Mouse (Mus musculus): Measurements from ENCODE around the gene Ddx49. TPM values are rescaled to one million over a fixed set of nuclear protein-coding genes. Genes with fewer than 3 reads are reported as not detected.

Gene Ddx49
- 32.3 and 33.4 TPM in 2 replicates for polyA plus RNA-seq (2011; ENCODE audit: insufficient read depth, insufficient read length, low replicate concordance, missing spikeins)

DNA sequence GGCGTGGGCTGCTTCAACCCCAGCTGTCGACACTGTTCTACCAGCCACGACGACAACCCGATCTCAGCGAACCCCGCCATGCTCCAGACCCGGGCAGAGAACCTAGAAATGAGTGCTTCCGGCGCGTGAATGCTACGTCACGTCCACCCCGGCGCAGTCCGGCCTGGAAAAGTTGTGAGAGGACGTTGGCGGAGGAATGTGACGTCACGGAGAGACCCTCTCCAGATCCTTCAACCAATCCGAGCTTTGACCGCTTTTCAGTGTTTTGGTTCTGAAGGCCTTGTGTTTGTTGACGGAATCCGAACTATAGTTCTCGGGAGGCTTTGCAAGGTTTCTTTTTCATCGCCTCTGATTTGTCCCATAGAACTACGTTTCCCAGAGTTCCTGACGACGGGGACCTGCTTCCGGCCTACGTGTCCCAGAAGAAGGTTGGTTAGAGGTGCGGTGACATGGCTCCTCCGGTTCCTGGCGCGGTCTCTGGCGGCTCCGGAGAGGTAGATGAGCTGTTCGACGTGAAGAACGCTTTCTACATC is at the start of gene Ddx49, which contains the start of gene Cope:
Gene Ddx49 (minus strand): TSS at position 132 of the 533 bp plus-strand sequence.
Gene Cope (plus strand): TSS at position 161 of the 533 bp plus-strand sequence.
- H3K4me3 ChIP-seq (replicated peaks; ENCODE audit: control insufficient read depth, low read depth, low read length), result peak within 1 kb of the TSS; percentile 77
- H3K27ac ChIP-seq (ENCODE audit: control insufficient read depth, insufficient read depth, low read depth, low read length, poor library complexity), result peak within 1 kb of the TSS; percentile 7
- TF ChIP-seq CTCF (IDR thresholded peaks at IDR 0.05; ENCODE audit: control insufficient read depth, insufficient read depth, low read length), result no peak
- peak; percentile 75; the same call in 1 of the 2 replicates for TF ChIP-seq POLR2A (IDR thresholded peaks at IDR 0.05; ENCODE audit: borderline replicate concordance, control insufficient read depth, low read depth, low read length)
- peaks cover 3% of the 10 kb centered on the region; the same call in 1 of the 2 replicates for H3K4me1 ChIP-seq (ENCODE audit: control insufficient read depth, insufficient read depth, low read length)
- under 1% methylated on average over 40 of the region's 40 CpGs for WGBS

- 28% methylated on average over 3 of the region's 3 CpGs for WGBS
- Histone ChIP-seq H3K4me3 (replicated peaks; ENCODE audit: control insufficient read depth, low read depth, low read length) (peak overlapping the region; percentile 74), H3K4me1 (ENCODE audit: control insufficient read depth, insufficient read depth, low read length) (peaks cover 3% of the 10 kb centered on the region; the same call in 1 of the 2 replicates), H3K27ac (ENCODE audit: control insufficient read depth, insufficient read depth, low read depth, low read length, poor library complexity) (no peak overlapping the region)
- TF ChIP-seq POLR2A (IDR thresholded peaks at IDR 0.05; ENCODE audit: borderline replicate concordance, control insufficient read depth, low read depth, low read length), result no peak
- TF ChIP-seq CTCF (IDR thresholded peaks at IDR 0.05; ENCODE audit: control insufficient read depth, insufficient read depth, low read length), result no peak
Measured at GRCm38 (mm10) chr8:70352000-70352384, 49.7 kb upstream of the Ddx49 start.

DNA sequence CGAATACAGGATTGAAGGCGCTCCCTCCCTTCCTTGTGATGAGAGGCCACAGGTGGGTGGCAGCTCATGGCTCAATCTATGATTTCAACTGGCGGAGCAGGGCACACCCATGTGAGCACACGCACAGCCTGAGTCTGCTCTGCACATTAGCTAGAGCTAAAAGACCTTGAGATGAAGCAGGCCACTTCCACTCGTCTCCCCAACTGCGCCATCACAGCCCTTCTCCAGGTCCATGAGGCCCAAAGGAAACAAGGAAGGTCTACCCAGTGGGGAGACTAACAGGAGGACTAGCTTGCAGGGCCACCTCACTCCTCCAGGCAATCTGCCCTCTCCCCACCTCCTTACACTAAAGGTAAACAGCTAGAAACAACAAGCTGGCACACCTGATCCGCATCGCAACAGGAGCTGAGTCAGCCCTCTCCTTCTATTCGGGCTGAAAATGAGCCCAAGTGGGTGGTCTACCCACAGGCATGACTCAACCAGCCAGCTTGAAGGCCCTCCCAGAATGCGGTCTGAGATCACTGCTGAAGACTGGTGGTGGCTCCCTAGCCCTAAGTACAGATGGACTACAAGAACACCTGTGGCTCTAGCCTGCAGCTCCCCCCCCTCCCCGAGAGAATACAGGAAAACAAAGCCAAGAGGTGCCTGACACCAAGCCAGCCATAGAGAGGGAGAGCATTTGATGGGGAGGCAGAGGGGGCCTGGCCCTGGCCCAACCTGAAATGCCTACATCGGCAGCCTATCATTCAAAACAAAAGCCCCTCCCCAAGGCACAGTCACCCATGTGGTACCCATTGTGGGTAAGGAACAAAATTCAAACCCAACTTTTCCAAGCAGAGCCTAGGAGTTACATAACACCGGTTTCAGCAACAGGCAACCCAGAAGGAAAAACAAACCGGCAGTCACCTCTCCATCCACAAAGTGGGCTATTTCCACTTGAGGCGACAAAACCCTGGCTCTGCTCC is 49.0 kb upstream of the Ddx49 start:
- no peak for TF ChIP-seq CTCF (IDR thresholded peaks at IDR 0.05; ENCODE audit: control insufficient read depth, insufficient read depth, low read length)
- no peak for TF ChIP-seq POLR2A (IDR thresholded peaks at IDR 0.05; ENCODE audit: borderline replicate concordance, control insufficient read depth, low read depth, low read length)
- Histone ChIP-seq H3K4me1 (ENCODE audit: control insufficient read depth, insufficient read depth, low read length) (peaks cover 3% of the 10 kb centered on the region; the same call in 1 of the 2 replicates), H3K27ac (ENCODE audit: control insufficient read depth, insufficient read depth, low read depth, low read length, poor library complexity) (no peak overlapping the region), H3K4me3 (replicated peaks; ENCODE audit: control insufficient read depth, low read depth, low read length) (peak overlapping the region; percentile 74)
- WGBS, result 37% methylated on average over 15 of the region's 15 CpGs

GRCm38 (mm10) chr8:70347860-70348420 is 45.7 kb upstream of the Ddx49 start:
- WGBS, result 55% methylated on average over 1 of the region's 1 CpGs
- H3K4me1 ChIP-seq (ENCODE audit: control insufficient read depth, insufficient read depth, low read length), result peaks cover 3% of the 10 kb centered on the region; the same call in 1 of the 2 replicates
- H3K4me3 ChIP-seq (replicated peaks; ENCODE audit: control insufficient read depth, low read depth, low read length), result no peak overlapping the region
- TF ChIP-seq CTCF (IDR thresholded peaks at IDR 0.05; ENCODE audit: control insufficient read depth, insufficient read depth, low read length) (no peak), POLR2A (IDR thresholded peaks at IDR 0.05; ENCODE audit: borderline replicate concordance, control insufficient read depth, low read depth, low read length) (no peak)
- H3K27ac ChIP-seq (ENCODE audit: control insufficient read depth, insufficient read depth, low read depth, low read length, poor library complexity), result no peak overlapping the region

- H3K4me1 ChIP-seq (ENCODE audit: control insufficient read depth, insufficient read depth, low read length), result peaks cover 3% of the 10 kb centered on the region; the same call in 1 of the 2 replicates
- 86% methylated on average over 4 of the region's 4 CpGs for WGBS
Measured at GRCm38 (mm10) chr8:70347443-70347842, 45.2 kb upstream of the Ddx49 start.

DNA sequence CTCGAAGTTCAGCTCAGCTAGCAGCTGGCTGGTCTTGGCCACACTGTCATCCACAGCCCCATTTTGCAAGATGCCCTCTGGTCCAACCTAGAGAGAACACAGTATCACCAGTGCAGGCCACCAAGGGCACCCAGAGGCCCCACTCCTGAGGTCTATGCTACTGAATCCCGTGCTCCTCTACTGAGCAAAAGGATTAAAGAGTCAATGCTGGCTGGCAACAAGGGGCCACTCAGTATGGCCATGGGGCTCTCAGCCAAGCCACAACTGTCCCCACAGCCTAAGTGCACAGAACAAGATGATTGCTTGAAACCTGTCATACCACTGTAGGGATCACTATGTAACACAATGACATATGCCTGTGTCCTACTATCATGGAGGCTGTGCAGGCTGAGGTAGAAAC is 42.0 kb upstream of the Ddx49 start:
- TF ChIP-seq CTCF (IDR thresholded peaks at IDR 0.05; ENCODE audit: control insufficient read depth, insufficient read depth, low read length) (no peak), POLR2A (IDR thresholded peaks at IDR 0.05; ENCODE audit: borderline replicate concordance, control insufficient read depth, low read depth, low read length) (no peak)
- no peaks in the 10 kb centered on the region; the same call in 1 of the 2 replicates for H3K4me1 ChIP-seq (ENCODE audit: control insufficient read depth, insufficient read depth, low read length)
- H3K27ac ChIP-seq (ENCODE audit: control insufficient read depth, insufficient read depth, low read depth, low read length, poor library complexity), result no peak overlapping the region
- no peak overlapping the region for H3K4me3 ChIP-seq (replicated peaks; ENCODE audit: control insufficient read depth, low read depth, low read length)
- 80% methylated on average over 2 of the region's 2 CpGs for WGBS

More at GRCm38 (mm10) chr8:70347443-70347842, 45.2 kb upstream of the Ddx49 start:
- H3K27ac ChIP-seq (ENCODE audit: control insufficient read depth, insufficient read depth, low read depth, low read length, poor library complexity), result no peak overlapping the region
- no peak overlapping the region for H3K4me3 ChIP-seq (replicated peaks; ENCODE audit: control insufficient read depth, low read depth, low read length)
- TF ChIP-seq POLR2A (IDR thresholded peaks at IDR 0.05; ENCODE audit: borderline replicate concordance, control insufficient read depth, low read depth, low read length) (no peak), CTCF (IDR thresholded peaks at IDR 0.05; ENCODE audit: control insufficient read depth, insufficient read depth, low read length) (no peak)

- WGBS, result 64% methylated on average over 6 of the region's 6 CpGs
- no peaks in the 10 kb centered on the region; the same call in 1 of the 2 replicates for H3K4me1 ChIP-seq (ENCODE audit: control insufficient read depth, insufficient read depth, low read length)
Measured at GRCm38 (mm10) chr8:70343696-70344095, 41.4 kb upstream of the Ddx49 start.

More at GRCm38 (mm10) chr8:70343696-70344095, 41.4 kb upstream of the Ddx49 start:
- peak; percentile 51 for TF ChIP-seq CTCF (IDR thresholded peaks at IDR 0.05; ENCODE audit: control insufficient read depth, insufficient read depth, low read length)
- no peak for TF ChIP-seq POLR2A (IDR thresholded peaks at IDR 0.05; ENCODE audit: borderline replicate concordance, control insufficient read depth, low read depth, low read length)
- no peak overlapping the region for H3K4me3 ChIP-seq (replicated peaks; ENCODE audit: control insufficient read depth, low read depth, low read length)
- H3K27ac ChIP-seq (ENCODE audit: control insufficient read depth, insufficient read depth, low read depth, low read length, poor library complexity), result no peak overlapping the region

Measured in bone marrow, adult 2 months (tissue).